Mouse (Mus musculus): ENCODE measurements at regions not wholly inside any gene's neighbourhood (a gene's known extent, or its start where the extent isn't known, plus 50 kb on each side); places are given as distances from the start of the nearest gene placed in this dataset.

DNA sequence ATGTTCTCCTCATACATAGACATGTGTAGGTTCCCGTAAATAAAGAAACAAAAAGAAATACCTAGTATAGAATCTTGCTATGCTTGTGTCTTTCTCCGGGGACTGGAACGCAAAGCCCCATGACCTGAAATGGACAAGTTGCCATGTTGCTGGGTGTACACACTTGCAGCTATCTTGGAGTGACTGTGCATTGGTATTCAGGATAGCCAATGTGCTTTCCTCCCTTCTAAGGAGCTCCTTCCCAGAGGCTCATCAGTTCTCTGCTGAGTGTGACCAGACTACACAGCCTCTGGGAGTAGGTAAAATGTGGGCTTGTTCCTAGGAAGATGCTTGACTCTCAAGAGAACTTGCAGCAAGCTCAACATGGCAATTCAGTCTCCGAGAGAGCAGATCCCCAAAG, 220.3 kb downstream of the Enc1 start:
- TF ChIP-seq CTCF (conservative IDR thresholded peaks at IDR 0.05; ENCODE audit: insufficient read depth, insufficient read length, low read depth, low read length): no peak
- no peak for TF ChIP-seq POLR2A (IDR thresholded peaks at IDR 0.05; ENCODE audit: low read depth, low read length)
- H3K27me3 ChIP-seq (replicated peaks; ENCODE audit: control insufficient read depth, insufficient read depth, low read length): no peaks in the 10 kb centered on the region; the same call in 1 of the 2 replicates
- no peaks in the 10 kb centered on the region for H3K36me3 ChIP-seq (ENCODE audit: control insufficient read depth, insufficient read depth, low read length)
- no peaks in the 10 kb centered on the region for H3K4me1 ChIP-seq (ENCODE audit: control insufficient read depth, insufficient read depth, low read length)
- H3K4me3 ChIP-seq (ENCODE audit: insufficient read depth, low read depth, low read length): no peak overlapping the region
- 97% methylated on average over 4 of the region's 4 CpGs for WGBS
- H3K27ac ChIP-seq (ENCODE audit: insufficient read depth, low read depth, low read length): no peak overlapping the region
- DNase-seq: no peak

DNA sequence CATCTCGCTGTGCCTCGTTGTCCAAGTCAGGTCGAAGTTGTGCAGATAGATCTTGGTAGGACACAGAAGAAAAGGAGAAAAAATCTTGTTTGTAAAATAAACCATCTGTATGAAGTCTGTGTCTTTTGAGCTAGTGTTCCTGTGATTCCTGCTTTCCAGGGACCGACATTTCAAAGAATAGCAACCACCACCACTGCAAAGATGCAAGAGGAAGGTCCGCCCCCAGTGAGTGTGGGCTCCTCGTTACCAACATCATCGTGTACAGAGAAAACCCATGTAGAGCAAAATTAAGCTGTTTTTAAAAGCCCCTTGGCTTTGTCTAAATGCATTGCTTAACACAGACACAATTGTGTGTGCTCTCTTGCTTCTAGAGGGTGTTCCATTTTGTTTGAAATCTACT, 218.2 kb downstream of the Enc1 start:
- no peak for DNase-seq
- TF ChIP-seq POLR2A (IDR thresholded peaks at IDR 0.05; ENCODE audit: low read depth, low read length) (no peak), CTCF (conservative IDR thresholded peaks at IDR 0.05; ENCODE audit: insufficient read depth, insufficient read length, low read depth, low read length) (no peak)
- no peak overlapping the region for H3K4me3 ChIP-seq (ENCODE audit: insufficient read depth, low read depth, low read length)
- no peaks in the 10 kb centered on the region for H3K27me3 ChIP-seq (replicated peaks; ENCODE audit: control insufficient read depth, insufficient read depth, low read length)
- WGBS: 96% methylated on average over 7 of the region's 7 CpGs
- no peaks in the 10 kb centered on the region for H3K36me3 ChIP-seq (ENCODE audit: control insufficient read depth, insufficient read depth, low read length)
- H3K4me1 ChIP-seq (ENCODE audit: control insufficient read depth, insufficient read depth, low read length): no peaks in the 10 kb centered on the region
- H3K27ac ChIP-seq (ENCODE audit: insufficient read depth, low read depth, low read length): no peak overlapping the region

DNA sequence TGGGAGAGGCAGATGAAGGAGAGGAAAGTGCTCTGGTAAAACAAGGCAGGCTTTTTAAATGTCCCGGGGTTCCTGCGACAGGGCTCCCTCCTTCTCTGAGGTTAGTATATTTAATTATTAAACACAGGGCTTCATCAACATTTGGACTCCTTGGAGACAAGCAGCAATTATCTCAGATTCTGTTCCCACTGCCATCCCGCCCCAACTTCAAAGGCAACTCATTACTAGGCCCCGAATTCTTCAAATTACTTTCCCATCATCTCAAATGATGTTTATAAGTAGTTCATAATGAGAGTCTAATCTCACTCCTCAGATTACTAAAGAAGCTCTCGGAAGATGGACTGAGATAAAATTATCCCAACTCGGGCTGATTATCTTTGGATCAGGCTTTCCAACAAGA, 215.1 kb downstream of the Enc1 start:
- Histone ChIP-seq H3K4me3 (ENCODE audit: insufficient read depth, low read depth, low read length) (no peak overlapping the region), H3K27ac (ENCODE audit: insufficient read depth, low read depth, low read length) (no peak overlapping the region), H3K4me1 (ENCODE audit: control insufficient read depth, insufficient read depth, low read length) (no peaks in the 10 kb centered on the region), H3K36me3 (ENCODE audit: control insufficient read depth, insufficient read depth, low read length) (no peaks in the 10 kb centered on the region), H3K27me3 (replicated peaks; ENCODE audit: control insufficient read depth, insufficient read depth, low read length) (no peaks in the 10 kb centered on the region)
- WGBS: 49% methylated on average over 6 of the region's 6 CpGs
- TF ChIP-seq CTCF (conservative IDR thresholded peaks at IDR 0.05; ENCODE audit: insufficient read depth, insufficient read length, low read depth, low read length): no peak
- no peak for TF ChIP-seq POLR2A (IDR thresholded peaks at IDR 0.05; ENCODE audit: low read depth, low read length)
- DNase-seq: no peak

DNA sequence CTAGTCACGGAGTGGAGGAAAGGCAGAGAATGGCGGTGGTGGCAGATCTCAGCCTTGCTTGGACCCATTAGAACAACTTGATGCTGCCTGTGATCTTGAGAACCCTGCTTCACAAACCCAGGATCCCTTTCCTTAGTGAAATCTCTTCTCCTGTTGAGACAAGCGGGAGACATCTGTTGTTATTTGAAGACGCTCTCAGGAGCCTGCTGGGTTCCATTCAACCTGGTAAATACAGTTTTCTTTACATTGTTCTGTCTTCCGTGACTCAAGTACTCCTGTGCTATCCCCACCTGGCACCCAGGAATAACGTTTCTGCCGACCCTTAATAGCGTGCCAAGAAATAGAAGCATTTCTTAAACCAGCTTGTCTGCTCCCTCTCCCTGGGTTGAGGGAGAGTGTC, 213.8 kb downstream of the Enc1 start:
- H3K27ac ChIP-seq (ENCODE audit: insufficient read depth, low read depth, low read length): no peak overlapping the region
- TF ChIP-seq CTCF (conservative IDR thresholded peaks at IDR 0.05; ENCODE audit: insufficient read depth, insufficient read length, low read depth, low read length) (no peak), POLR2A (IDR thresholded peaks at IDR 0.05; ENCODE audit: low read depth, low read length) (no peak)
- H3K4me1 ChIP-seq (ENCODE audit: control insufficient read depth, insufficient read depth, low read length): no peaks in the 10 kb centered on the region
- no peak overlapping the region for H3K4me3 ChIP-seq (ENCODE audit: insufficient read depth, low read depth, low read length)
- WGBS: 89% methylated on average over 8 of the region's 8 CpGs
- no peaks in the 10 kb centered on the region for H3K36me3 ChIP-seq (ENCODE audit: control insufficient read depth, insufficient read depth, low read length)
- DNase-seq: no peak
- no peaks in the 10 kb centered on the region for H3K27me3 ChIP-seq (replicated peaks; ENCODE audit: control insufficient read depth, insufficient read depth, low read length)

DNA sequence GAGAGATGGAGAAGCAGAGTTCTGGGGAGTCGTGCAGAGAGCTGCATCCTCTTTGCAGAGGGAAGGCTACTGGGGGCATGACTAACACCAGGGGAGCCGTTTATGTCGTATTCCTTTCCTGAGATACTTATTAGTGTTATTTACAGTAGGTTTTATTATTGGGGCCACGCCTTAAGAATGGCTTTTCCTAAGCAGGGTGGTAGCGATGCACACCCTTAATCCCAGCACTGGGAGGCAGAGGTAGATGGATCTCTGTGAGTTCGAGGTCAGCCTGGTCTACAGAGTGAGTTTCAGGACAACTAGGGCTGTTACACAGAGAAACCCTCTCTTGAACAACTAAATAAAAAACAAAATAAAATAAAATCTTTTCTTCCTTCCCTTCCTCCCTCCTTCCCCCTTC, 212.6 kb downstream of the Enc1 start:
- Histone ChIP-seq H3K4me1 (ENCODE audit: control insufficient read depth, insufficient read depth, low read length) (no peaks in the 10 kb centered on the region), H3K4me3 (ENCODE audit: insufficient read depth, low read depth, low read length) (no peak overlapping the region), H3K27ac (ENCODE audit: insufficient read depth, low read depth, low read length) (no peak overlapping the region), H3K27me3 (replicated peaks; ENCODE audit: control insufficient read depth, insufficient read depth, low read length) (no peaks in the 10 kb centered on the region), H3K36me3 (ENCODE audit: control insufficient read depth, insufficient read depth, low read length) (no peaks in the 10 kb centered on the region)
- no peak for DNase-seq
- no peak for TF ChIP-seq CTCF (conservative IDR thresholded peaks at IDR 0.05; ENCODE audit: insufficient read depth, insufficient read length, low read depth, low read length)
- no peak for TF ChIP-seq POLR2A (IDR thresholded peaks at IDR 0.05; ENCODE audit: low read depth, low read length)
- WGBS: 82% methylated on average over 6 of the region's 6 CpGs

DNA sequence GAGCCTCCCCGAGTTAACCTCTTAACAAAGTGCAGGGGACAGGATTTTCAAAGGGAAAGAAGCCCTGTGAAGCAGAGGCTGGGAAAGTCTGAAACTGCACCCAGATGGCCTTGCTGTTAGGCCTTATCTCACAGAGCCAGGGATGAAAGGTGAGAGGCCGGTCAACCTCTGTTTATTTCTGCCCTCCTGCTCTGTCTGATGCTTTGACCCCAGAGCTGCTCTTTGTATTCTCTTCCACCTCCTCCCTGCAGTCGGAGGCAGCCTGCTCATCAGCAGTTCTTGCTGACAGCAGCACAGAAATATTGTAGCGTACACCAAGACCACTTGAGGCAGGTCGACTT, 212.2 kb downstream of the Enc1 start:
- 44% methylated on average over 5 of the region's 5 CpGs for whole genome bisulfite sequencing
- H3K4me1 ChIP-seq (ENCODE audit: control insufficient read depth, insufficient read depth, low read length): no peaks in the 10 kb centered on the region
- no peaks in the 10 kb centered on the region for H3K27me3 ChIP-seq (replicated peaks; ENCODE audit: control insufficient read depth, insufficient read depth, low read length)
- DNase-seq: no peak
- H3K27ac ChIP-seq (ENCODE audit: insufficient read depth, low read depth, low read length): no peak overlapping the region
- TF ChIP-seq POLR2A (IDR thresholded peaks at IDR 0.05; ENCODE audit: low read depth, low read length) (no peak), CTCF (conservative IDR thresholded peaks at IDR 0.05; ENCODE audit: insufficient read depth, insufficient read length, low read depth, low read length) (no peak)
- H3K4me3 ChIP-seq (ENCODE audit: insufficient read depth, low read depth, low read length): no peak overlapping the region
- H3K36me3 ChIP-seq (ENCODE audit: control insufficient read depth, insufficient read depth, low read length): no peaks in the 10 kb centered on the region

DNA sequence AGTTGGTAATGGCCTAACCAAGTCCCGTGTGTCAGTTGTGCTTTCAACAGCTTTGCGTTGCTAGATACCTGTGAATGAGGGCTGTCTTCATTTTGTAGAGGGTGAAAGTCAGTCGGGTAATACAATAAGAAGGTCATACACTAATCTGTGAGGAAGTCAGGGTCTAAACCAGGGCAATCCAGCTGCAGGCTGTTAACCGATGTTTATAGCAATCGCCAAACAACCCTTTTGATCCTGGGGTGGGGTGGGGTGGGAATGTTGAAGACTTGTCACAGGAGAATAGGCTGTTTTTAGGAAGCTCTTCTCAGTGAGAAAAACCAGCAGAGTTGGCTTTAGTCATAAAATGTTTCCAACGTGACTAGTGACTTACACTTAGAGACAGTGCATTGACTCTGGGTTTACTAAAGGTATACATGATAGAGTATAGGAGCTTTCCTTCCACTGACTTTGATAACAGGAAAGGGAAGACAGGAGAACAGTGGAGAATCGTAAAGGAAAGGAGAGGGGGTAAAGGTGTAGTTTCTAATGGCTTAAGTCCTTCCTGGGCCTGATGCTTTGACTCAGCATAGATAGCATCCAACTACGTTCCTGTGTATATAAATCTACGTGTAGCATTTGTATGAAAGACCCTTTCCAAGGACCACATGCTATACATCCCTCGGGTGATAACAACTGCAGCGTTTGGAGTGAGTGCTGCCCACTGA, 211.6 kb downstream of the Enc1 start:
- 72% methylated on average over 11 of the region's 11 CpGs for WGBS
- Histone ChIP-seq H3K27me3 (replicated peaks; ENCODE audit: control insufficient read depth, insufficient read depth, low read length) (no peaks in the 10 kb centered on the region), H3K36me3 (ENCODE audit: control insufficient read depth, insufficient read depth, low read length) (no peaks in the 10 kb centered on the region), H3K4me1 (ENCODE audit: control insufficient read depth, insufficient read depth, low read length) (no peaks in the 10 kb centered on the region), H3K27ac (ENCODE audit: insufficient read depth, low read depth, low read length) (no peak overlapping the region), H3K4me3 (ENCODE audit: insufficient read depth, low read depth, low read length) (no peak overlapping the region)
- DNase-seq: no peak
- no peak for TF ChIP-seq POLR2A (IDR thresholded peaks at IDR 0.05; ENCODE audit: low read depth, low read length)
- no peak for TF ChIP-seq CTCF (conservative IDR thresholded peaks at IDR 0.05; ENCODE audit: insufficient read depth, insufficient read length, low read depth, low read length)
